Mouse (Mus musculus) limb, embryonic 11.5 days (tissue): ENCODE measurements at regions not wholly inside any gene's neighbourhood (a gene's known extent, or its start where the extent isn't known, plus 50 kb on each side); places are given as distances from the start of the nearest gene placed in this dataset.

Source experiments
- ATAC-seq: fragments of 200-750 bp; cut with Nextera tagmentation; 2 replicates; pipeline ENCODE4 v1.8.0; 2017; ENCODE audit warnings: low read depth; ENCODE audit not compliant: insufficient number of reproducible peaks, low FRiP score, low TSS enrichment
- DNase-seq: peaks from one replicate; pipeline ENCODE4 v3.0.0-alpha.2; 2015; ENCODE audit warnings: low spot score
- H3K27ac ChIP-seq: fragments of 300-500 bp; sonication (generic); replicated peaks from 2 replicates; pipeline ENCODE4 v1.5.1; 2014; ENCODE audit warnings: low read depth, mild to moderate bottlenecking, low read length
- H3K27me3 ChIP-seq: fragments of 300-500 bp; sonication (generic); 2 replicates; pipeline ENCODE4 v1.6.1; 2014; ENCODE audit warnings: mild to moderate bottlenecking, low read length, mixed read lengths; ENCODE audit not compliant: control insufficient read depth, insufficient read depth
- H3K36me3 ChIP-seq: fragments of 300-500 bp; sonication (generic); 2 replicates; pipeline ENCODE4 v1.6.1; 2014; ENCODE audit warnings: mild to moderate bottlenecking, low read length, moderate library complexity, mixed read lengths; ENCODE audit not compliant: control insufficient read depth, insufficient read depth
- H3K4me1 ChIP-seq: fragments of 300-500 bp; sonication (generic); 2 replicates; pipeline ENCODE4 v1.6.1; 2014; ENCODE audit warnings: low read length, mixed read lengths; ENCODE audit not compliant: control insufficient read depth, insufficient read depth
- H3K4me2 ChIP-seq: fragments of 300-500 bp; sonication (generic); 2 replicates; pipeline ENCODE4 v1.6.1; 2014; ENCODE audit warnings: low read depth, mild to moderate bottlenecking, moderate library complexity; ENCODE audit not compliant: severe bottlenecking
- H3K4me3 ChIP-seq: fragments of 300-500 bp; sonication (generic); 2 replicates; pipeline ENCODE4 v1.5.1; 2014; ENCODE audit warnings: low read depth, low read length
- H3K9ac ChIP-seq: fragments of 300-500 bp; sonication (generic); 2 replicates; pipeline ENCODE4 v1.6.1; 2014; ENCODE audit warnings: mild to moderate bottlenecking, low read length
- H3K9me3 ChIP-seq: fragments of 300-500 bp; sonication (generic); 2 replicates; pipeline ENCODE4 v1.6.1; 2016; ENCODE audit warnings: low read length; ENCODE audit not compliant: control insufficient read depth
- whole genome bisulfite sequencing: fragments of 180-500 bp; shearing (Covaris S2); extraction: QIAGEN DNeasy Blood & Tissue Kit; methylation state at CpG from one replicate; pipeline ENCODE4 v1.1.7; 2014; 5-methylcytosine and 5-hydroxymethylcytosine counted together

DNA sequence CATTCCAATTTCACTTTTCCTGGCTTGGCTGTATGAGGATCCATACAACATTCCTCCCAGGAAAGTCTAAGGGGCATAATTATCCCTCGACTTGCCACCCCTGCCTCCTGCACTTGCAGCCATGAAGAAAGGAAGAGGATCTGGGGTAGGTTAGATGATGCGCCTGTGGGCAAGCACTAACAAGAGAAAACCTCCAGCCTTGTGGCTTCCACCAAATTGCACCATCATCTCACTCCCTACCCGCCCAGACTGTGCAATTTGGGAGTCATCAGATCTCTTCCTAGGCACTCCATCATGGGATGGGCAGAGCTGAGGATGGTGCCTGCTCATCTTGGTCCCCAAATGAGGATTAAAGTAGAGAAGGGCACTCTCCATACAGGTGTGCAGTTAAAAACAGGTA is 198.8 kb downstream of the Ly86 start:
- 72% methylated on average over 3 of the region's 3 CpGs for WGBS

DNA sequence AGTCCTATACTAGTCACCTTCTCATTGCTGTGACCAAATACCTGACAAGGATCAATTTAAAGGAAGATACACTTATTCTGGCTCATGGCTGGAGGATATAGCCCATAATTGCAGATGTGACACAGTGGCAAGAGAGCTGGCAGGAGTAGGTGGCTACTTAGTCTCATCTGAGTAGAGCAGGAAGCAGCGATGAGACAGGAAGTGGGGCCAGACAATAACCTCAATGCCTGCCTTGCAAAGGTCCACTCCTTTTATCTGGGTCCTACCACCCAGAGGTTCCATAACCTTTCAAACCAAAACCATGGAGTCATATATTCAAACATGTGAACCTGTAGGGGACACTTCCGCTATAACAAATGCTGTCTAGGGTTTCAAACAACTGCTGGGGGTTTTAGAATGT is 199.7 kb downstream of the Ly86 start:
- no peaks in the 10 kb centered on the region for H3K36me3 ChIP-seq
- no peak for DNase-seq
- no peak overlapping the region for H3K9ac ChIP-seq
- H3K27ac ChIP-seq: no peak overlapping the region
- H3K4me2 ChIP-seq: no peak overlapping the region
- H3K4me3 ChIP-seq: no peak overlapping the region
- H3K27me3 ChIP-seq: no peaks in the 10 kb centered on the region
- peaks cover 7% of the 10 kb centered on the region; the same call in 1 of the 2 replicates for H3K4me1 ChIP-seq
- no peak for ATAC-seq
- no peaks in the 10 kb centered on the region for H3K9me3 ChIP-seq
- 92% methylated on average over 2 of the region's 2 CpGs for WGBS

More for the DNA sequence above, 198.8 kb downstream of the Ly86 start:
- no peaks in the 10 kb centered on the region for H3K27me3 ChIP-seq
- no peak for ATAC-seq
- no peak overlapping the region for H3K4me3 ChIP-seq
- peaks cover 7% of the 10 kb centered on the region; the same call in 1 of the 2 replicates for H3K4me1 ChIP-seq
- no peaks in the 10 kb centered on the region for H3K9me3 ChIP-seq
- no peak overlapping the region for H3K4me2 ChIP-seq
- H3K27ac ChIP-seq: no peak overlapping the region
- no peak overlapping the region for H3K9ac ChIP-seq
- DNase-seq: no peak
- no peaks in the 10 kb centered on the region for H3K36me3 ChIP-seq

DNA sequence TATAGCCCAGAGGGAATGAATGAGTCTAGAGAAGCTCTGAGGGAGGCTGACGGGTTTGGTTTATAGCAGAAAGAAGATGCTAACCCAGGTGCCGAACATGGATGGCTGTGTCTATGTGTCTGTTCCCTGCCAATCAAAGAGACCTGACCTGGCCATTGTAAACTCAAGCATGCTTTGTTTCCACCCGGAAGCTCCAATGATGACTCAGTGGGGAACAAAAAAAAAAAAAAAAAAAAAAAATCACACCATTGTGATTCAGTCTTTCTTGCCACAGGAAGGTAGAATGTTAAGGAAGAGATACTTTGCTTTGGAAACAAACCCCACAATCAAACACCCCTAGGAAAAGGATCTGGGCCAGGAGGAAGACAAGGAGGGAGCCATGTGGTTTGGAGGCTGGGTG is 201.5 kb downstream of the Ly86 start:
- H3K4me3 ChIP-seq: no peak overlapping the region
- H3K36me3 ChIP-seq: no peaks in the 10 kb centered on the region
- DNase-seq (no peak), ATAC-seq (no peak)
- 79% methylated on average over 3 of the region's 3 CpGs for WGBS
- H3K9ac ChIP-seq: no peak overlapping the region
- H3K27ac ChIP-seq: no peak overlapping the region
- no peaks in the 10 kb centered on the region for H3K9me3 ChIP-seq
- H3K4me2 ChIP-seq: no peak overlapping the region
- H3K27me3 ChIP-seq: no peaks in the 10 kb centered on the region
- H3K4me1 ChIP-seq: peaks cover 1% of the 10 kb centered on the region; the same call in 1 of the 2 replicates

DNA sequence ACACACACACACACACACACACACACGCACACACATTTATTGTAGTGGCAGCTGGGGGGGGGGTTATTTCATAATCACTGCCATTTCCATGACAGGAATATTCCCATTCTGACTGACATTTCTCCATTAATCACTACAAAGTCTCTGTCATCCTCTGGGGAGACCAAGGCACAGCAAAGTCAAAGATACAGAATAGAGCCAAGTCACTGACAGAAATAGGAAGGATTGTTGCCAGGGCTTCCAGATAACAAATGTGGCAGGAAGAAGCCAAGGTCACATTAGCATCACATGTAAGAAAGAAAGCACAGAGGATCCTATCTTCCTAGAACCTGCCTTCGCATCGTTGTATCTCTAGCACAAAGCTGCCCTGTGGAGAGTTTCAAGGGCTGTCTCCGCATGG is 205.6 kb downstream of the Ly86 start:
- Histone ChIP-seq H3K9ac (no peak overlapping the region), H3K27me3 (no peaks in the 10 kb centered on the region), H3K9me3 (no peaks in the 10 kb centered on the region), H3K4me1 (no peaks in the 10 kb centered on the region), H3K4me2 (no peak overlapping the region), H3K36me3 (no peaks in the 10 kb centered on the region), H3K27ac (no peak overlapping the region), H3K4me3 (no peak overlapping the region)
- DNase-seq (no peak), ATAC-seq (no peak)
- WGBS: 95% methylated on average over 4 of the region's 4 CpGs

DNA sequence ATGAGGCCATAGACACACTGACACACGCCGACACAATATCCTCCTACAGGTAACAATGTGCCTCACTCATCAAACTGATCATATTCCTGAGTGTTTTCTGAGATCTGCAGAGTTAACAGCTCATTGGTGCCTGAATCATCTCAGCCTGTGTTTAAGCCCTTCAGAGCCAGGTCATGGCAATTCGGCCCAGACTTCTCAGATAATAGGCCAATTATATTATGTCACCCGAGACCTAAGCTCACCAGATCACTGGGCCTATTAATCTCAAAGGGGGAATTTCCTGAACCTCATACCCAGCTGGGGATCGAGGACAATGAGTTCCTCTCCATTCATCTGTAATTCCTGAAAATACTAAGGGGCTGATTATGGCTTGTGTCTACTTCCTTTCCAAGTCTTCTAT is 208.4 kb downstream of the Ly86 start:
- H3K27ac ChIP-seq: no peak overlapping the region
- no peaks in the 10 kb centered on the region for H3K9me3 ChIP-seq
- H3K36me3 ChIP-seq: no peaks in the 10 kb centered on the region
- no peaks in the 10 kb centered on the region for H3K27me3 ChIP-seq
- no peaks in the 10 kb centered on the region for H3K4me1 ChIP-seq
- H3K4me2 ChIP-seq: no peak overlapping the region
- H3K9ac ChIP-seq: no peak overlapping the region
- ATAC-seq (no peak), DNase-seq (no peak)
- no peak overlapping the region for H3K4me3 ChIP-seq
- 68% methylated on average over 5 of the region's 5 CpGs for WGBS

DNA sequence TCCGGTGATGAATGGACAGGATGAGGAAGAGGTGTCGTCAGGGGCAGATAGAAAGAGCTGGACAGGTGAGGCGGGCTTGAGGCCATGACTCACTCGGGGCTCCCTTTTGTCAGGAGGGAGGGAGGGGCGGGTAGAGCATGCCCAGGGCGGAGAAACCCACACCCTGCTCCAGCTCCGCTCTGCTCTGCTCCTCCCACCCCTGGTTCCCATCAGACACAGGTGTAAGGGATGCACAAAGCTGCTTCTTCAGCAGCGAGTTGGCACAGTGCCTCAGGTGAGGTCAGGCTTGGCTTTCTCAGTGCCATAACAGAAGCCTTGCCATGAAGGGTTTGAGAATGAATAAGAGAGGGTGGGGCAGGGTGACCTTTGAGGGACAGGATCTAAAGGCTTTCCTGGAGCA is 212.2 kb downstream of the Ly86 start:
- Histone ChIP-seq H3K4me3 (no peak overlapping the region), H3K9me3 (no peaks in the 10 kb centered on the region), H3K4me1 (peaks cover 21% of the 10 kb centered on the region), H3K9ac (no peak overlapping the region), H3K4me2 (no peak overlapping the region), H3K36me3 (no peaks in the 10 kb centered on the region), H3K27ac (no peak overlapping the region), H3K27me3 (no peaks in the 10 kb centered on the region)
- DNase-seq: no peak
- 70% methylated on average over 8 of the region's 8 CpGs for WGBS
- no peak for ATAC-seq

DNA sequence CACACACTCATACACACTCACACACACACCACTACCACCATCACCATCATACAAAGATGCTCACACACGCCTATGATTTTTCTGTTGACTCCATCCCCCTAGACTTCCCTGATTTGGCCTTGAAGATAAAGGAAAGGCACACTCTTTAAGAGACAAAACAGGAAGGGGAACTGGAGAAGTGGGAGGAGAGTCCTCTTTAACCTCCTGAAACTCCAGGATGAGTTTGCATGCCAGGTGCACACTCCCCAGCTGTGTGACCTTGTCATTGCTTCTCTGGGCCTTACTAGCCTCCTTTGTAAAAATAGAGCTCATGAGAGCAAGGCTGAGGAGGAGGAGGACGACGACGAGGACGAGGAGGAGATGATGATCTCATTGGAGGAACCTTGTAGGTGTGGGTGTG is 212.8 kb downstream of the Ly86 start:
- no peak overlapping the region for H3K9ac ChIP-seq
- no peaks in the 10 kb centered on the region for H3K27me3 ChIP-seq
- no peaks in the 10 kb centered on the region for H3K36me3 ChIP-seq
- H3K9me3 ChIP-seq: no peaks in the 10 kb centered on the region
- 86% methylated on average over 5 of the region's 5 CpGs for WGBS
- H3K27ac ChIP-seq: no peak overlapping the region
- no peak for DNase-seq
- no peak for ATAC-seq
- peaks cover 27% of the 10 kb centered on the region for H3K4me1 ChIP-seq
- no peak overlapping the region for H3K4me2 ChIP-seq
- H3K4me3 ChIP-seq: no peak overlapping the region

DNA sequence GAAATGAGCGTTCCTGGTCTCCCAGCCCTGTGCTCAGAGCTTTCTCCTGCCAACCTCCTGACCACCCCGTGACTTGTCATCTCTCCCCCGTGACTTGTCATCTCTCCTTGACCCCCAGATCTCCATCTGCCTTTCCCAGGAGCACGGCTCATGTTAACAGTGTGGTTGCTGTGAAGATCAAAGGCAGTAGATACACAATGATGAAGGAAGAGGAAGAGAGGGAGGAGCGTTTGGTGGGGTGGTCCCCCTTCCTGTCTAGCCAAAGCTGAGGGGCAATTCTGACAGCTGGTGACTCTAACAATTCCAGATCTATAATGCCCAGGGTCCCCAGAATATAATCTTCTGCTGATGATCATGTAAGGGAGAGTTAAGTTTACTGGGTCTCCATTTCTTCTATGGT is 214.0 kb downstream of the Ly86 start:
- no peak overlapping the region for H3K4me3 ChIP-seq
- 49% methylated on average over 5 of the region's 5 CpGs for WGBS
- no peak overlapping the region for H3K27ac ChIP-seq
- no peaks in the 10 kb centered on the region for H3K27me3 ChIP-seq
- H3K9ac ChIP-seq: no peak overlapping the region
- ATAC-seq (no peak), DNase-seq (no peak)
- H3K9me3 ChIP-seq: no peaks in the 10 kb centered on the region
- H3K36me3 ChIP-seq: no peaks in the 10 kb centered on the region
- peaks cover 33% of the 10 kb centered on the region for H3K4me1 ChIP-seq
- no peak overlapping the region for H3K4me2 ChIP-seq

DNA sequence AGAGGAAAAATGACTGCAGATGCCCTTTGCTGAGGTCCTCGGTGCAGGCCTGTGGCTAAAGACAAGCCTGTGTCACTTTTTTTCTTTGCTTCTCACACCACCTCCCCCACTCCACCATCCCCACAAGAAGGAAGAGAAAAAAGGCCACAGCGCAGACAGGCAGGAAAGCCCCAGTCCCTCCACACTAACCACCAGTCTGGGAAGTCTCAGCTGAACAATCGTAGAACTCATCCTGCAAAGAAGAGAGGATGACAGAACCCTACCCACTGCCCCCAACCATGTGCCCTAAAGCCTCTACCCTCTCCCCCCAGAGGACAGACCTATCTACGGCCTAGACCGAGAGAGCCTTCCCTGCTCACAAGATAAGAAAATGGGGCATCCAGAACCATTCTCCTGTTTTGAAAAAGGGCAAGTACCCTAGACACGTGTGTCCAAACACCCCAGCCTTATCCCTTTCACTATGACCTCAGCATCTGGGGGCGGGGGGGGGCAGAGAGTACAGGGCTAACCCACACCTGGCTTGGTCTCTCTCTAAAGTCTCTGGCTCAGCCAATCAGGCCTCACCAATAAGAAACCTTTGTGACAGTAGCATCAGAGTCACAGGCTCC is 214.8 kb downstream of the Ly86 start:
- Histone ChIP-seq H3K4me3 (no peak overlapping the region), H3K27ac (no peak overlapping the region), H3K9ac (no peak overlapping the region), H3K36me3 (no peaks in the 10 kb centered on the region), H3K27me3 (no peaks in the 10 kb centered on the region), H3K9me3 (no peaks in the 10 kb centered on the region), H3K4me1 (peaks cover 33% of the 10 kb centered on the region), H3K4me2 (no peak overlapping the region)
- no peak for DNase-seq
- 69% methylated on average over 7 of the region's 7 CpGs for WGBS
- ATAC-seq: no peak
